Mouse (Mus musculus) liver, embryonic 14.5 days (tissue): ENCODE data around the gene Evc.

Experiments used
- CTCF ChIP-seq: IDR thresholded peaks from 2 replicates; pipeline ENCODE4 v1.5.1; 2016; ENCODE audit warnings: antibody characterized with exemption, low read depth, control low read depth
- EP300 ChIP-seq: IDR thresholded peaks from 2 replicates; pipeline ENCODE4 v1.6.1; 2016; ENCODE audit warnings: antibody characterized with exemption, low read depth

GRCm38 (mm10) chr5:37240550-37240949 is 96.1 kb downstream of the Evc start:
- TF ChIP-seq EP300 (no peak), CTCF (no peak)
